Mouse (Mus musculus) gastrocnemius, adult 8-10 months (tissue): Measurements from ENCODE around the gene Pak7. TPM values are rescaled to one million over a fixed set of nuclear protein-coding genes. Genes with fewer than 3 reads are reported as not detected.

Source experiments
- DNase-seq, 2 experiments: peaks; one replicate each; pipeline ENCODE4 v3.0.0; 2022; ENCODE audit warnings: low spot score in 2 of 2
- total RNA-seq, 4 experiments: library from RNA; stranded (reverse); gene quantifications; 2 replicates each; pipeline ENCODE4 v1.2.4; 2022

The Pak7 gene
- total RNA-seq, 4 experiments from 2014 or later: 0.07 to 0.15 TPM; not detected in 2

GRCm38 (mm10) chr2:136175030-136175429 lies 212.7 kb downstream of the Pak7 start:
- no peak for DNase-seq

- no peak for DNase-seq
Observed at GRCm38 (mm10) chr2:136150752-136151151, 237.0 kb downstream of the Pak7 start.

DNA sequence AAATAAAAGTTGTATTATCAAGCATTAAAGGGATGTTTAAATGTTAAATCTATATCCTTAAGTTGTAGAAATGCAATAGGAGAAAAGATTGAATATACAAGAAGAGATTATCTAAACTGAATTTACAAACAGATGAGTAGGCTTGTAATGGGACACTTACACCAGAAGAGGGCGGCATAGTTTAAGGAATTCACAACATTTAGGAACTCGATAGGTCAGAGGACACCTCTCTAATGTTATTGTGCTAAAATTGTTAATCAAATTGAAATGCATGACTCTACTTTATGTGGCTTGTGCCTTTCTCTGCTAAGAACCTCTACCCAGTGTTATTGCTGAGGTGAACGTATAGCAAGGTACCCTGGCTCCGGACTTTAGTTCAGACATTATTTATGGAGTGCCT lies 238.2 kb downstream of the Pak7 start:
- no peak for DNase-seq

DNA sequence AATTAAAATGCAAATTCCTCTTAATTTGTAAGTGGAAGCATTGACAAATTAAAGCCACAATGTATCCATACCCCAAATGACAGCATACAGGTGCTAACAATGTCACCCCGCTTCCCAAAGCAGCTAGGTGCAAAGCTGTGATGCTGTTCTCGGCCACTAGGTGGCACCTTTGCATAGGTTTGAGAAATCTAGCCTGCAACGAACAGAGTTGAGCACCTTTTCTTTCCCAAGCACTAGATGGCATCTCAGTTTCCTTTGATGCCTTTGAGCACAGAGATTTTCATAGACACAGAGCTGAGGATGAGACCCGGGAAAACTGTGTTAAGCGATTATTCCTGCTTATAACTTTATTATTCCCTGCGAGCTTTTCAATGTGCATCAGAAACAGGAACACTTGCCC lies 238.8 kb downstream of the Pak7 start:
- peak; percentile 4 to 21 for DNase-seq

DNA sequence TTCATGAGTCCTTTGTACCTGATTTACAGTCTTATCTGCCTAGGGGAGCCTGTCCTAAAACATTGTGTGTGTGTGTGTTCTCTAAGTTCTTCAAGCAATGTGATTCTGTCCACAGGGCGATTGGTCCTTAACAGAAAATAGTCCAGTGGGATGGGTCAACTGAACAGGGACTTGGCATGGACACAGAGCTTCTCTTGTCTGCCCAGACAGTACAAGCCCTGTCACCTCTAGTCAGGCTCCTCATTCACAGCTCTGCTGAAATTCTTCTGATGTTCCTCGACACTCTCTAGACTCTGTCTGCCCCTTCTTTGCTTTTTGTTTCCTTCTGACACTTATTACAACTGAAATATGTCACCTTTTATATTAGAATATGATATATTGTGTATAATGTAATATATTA lies 247.0 kb downstream of the Pak7 start:
- no peak for DNase-seq

DNA sequence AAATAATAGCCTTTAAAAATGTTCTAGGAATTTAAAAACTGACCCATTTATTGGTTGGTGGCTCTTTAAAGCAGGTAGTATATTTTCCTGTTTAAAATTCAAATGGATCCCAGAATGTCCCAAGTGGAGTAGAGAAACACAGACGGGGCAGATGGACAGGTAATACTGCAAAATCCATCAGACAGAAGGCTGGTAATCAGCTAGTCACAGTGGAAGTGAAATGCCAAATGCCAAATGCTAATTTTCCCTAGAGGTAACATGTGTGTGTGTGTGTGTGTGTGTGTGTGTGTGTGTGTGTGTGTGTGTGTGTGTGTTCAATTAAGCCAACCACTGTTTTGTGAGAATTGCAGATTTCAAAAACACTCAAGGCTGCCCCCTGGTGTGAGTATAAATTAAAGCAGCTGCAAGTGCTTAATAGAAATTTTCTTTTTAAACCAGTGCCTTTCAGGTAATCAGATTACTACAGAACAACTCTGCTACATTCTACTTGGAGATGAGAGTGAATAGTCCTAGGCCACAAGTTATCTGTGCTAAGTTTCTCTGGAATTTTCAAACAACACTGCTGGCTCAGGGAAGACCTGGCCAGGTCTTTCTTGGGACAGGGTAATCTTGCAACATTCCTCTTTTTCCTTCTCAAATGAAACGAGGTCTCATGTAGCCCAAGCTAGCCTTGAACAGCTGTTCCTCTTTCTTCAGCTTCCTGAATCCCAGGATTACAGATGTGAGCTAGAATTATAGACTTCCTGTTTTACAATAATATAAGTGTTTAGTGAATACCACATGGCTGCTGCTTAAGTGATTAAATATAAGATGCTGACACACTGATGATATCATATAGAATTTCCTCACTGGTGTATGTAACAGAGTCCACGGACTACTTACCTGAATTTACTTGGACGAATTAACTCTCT lies 248.4 kb downstream of the Pak7 start:
- DNase-seq: no peak

DNA sequence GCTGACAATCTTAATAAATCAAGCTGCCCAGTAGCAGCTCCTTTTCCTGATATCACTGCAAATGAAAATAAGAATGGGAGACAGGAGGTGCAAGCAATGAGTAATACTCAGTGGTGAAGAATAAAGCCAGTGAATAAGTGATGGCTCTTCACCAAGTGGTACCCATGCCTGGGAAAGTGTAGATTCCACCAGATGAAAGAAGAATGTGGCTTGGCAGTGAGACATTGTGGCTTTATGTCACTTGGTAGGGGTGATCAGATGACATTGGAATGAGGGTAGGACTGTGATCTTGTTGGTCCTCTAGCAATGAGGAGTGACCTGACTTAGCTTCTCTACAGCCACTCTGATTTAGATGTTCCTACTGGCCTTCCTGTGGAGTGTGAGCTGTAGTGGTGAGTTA lies 249.3 kb downstream of the Pak7 start:
- DNase-seq: no peak

DNA sequence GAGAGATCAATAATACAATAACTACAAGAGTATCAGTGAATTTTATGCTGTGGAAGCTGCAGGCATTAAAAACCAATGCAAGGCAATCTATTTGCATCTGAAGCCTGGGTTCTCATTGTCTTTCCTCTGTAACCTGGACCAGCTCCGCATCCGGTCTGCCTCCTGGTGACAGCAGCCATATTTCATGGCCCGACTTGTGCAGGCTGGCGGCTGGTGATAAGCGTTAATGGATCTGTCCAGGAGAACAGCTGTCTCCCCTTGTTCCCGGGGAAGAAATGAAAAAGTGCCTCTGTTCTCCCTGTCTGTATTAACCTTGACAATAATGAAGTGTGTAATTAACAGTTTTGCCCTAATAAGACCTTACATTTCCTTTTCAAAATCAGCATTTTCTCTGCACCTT lies 265.9 kb downstream of the Pak7 start:
- no peak for DNase-seq

DNA sequence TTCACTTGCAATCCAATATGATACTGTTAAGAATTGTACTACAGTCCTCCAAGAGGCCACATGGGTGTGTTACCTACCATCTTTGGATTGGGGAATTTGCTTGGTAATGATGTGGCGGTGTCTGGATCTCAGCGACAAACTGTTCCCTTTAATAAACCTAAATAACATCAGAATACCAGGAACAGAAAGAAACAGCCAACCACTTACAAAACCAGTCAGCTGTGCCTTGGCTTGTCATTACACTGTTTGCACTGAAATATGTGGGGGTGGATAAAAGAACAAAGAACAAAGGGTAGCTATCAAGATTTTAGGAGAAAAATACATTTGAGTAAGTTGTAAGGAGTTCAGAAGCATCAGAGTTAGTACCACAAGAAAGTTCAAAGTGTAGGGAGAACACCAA lies 269.8 kb downstream of the Pak7 start:
- no peak for DNase-seq

DNA sequence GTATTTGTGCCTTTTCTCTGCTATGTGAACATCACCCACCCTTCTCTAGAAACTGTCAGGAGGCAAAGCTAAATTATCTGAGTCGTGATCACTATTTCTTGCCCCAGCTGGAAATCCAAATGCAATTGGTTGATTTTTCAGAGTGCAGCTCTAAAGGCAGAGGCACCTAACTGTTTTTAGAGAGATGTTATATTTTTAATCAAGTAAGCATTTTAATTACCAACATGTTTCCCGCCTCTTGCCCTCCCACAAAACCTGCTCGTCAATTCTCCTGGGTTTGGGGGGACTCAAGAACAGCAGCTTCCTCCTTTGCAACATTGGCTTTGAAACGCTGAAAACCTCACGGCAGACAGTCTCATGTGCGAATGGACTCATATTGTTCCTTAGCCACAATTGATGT lies 274.4 kb downstream of the Pak7 start:
- DNase-seq: no peak

- DNase-seq: no peak
Observed at GRCm38 (mm10) chr2:136109038-136109363, 278.8 kb downstream of the Pak7 start.

GRCm38 (mm10) chr2:136108124-136109037 lies 279.4 kb downstream of the Pak7 start:
- DNase-seq: no peak

- DNase-seq: no peak
Observed at GRCm38 (mm10) chr2:136107597-136107996, 280.2 kb downstream of the Pak7 start.

DNA sequence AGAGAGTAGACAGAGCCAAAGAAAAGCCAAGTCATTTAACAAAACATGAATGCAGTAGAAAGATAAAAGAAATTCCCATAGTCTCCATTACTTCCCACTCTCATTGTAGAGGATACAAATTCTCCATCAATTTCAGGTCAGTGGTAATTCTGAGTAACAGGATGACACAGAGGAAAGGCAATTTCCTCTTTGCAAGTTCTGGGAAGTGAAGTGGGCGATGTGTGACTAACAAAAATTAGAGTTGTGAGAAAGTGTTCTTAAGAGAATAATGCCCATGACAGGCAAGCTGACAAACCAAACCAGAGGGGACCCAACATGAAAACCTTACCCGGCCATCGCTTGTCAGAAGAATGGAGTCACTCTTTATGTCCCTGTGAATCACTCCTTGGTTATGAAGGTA lies 290.6 kb downstream of the Pak7 start:
- no peak for DNase-seq

GRCm38 (mm10) chr2:136095978-136096377 lies 291.8 kb downstream of the Pak7 start:
- no peak for DNase-seq

DNA sequence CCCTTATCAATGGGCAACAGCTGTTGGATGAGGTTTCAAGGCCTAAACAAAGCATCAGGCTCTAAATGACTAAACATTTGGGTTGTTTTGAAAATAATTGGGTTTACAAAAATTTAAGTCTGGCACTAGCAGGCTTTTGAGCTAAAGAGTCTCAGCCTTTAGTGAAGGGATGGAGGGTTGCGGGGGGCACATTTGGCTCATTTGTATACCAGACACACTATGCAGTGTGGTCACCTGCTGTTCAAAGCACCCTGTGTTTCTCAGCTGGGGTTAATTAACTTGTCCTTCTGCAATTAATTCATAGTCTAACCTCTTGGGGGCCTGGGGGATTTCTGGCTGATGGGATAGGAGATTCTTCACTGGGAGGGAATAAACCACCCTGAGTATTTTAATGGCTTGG lies 323.4 kb downstream of the Pak7 start:
- DNase-seq: no peak

DNA sequence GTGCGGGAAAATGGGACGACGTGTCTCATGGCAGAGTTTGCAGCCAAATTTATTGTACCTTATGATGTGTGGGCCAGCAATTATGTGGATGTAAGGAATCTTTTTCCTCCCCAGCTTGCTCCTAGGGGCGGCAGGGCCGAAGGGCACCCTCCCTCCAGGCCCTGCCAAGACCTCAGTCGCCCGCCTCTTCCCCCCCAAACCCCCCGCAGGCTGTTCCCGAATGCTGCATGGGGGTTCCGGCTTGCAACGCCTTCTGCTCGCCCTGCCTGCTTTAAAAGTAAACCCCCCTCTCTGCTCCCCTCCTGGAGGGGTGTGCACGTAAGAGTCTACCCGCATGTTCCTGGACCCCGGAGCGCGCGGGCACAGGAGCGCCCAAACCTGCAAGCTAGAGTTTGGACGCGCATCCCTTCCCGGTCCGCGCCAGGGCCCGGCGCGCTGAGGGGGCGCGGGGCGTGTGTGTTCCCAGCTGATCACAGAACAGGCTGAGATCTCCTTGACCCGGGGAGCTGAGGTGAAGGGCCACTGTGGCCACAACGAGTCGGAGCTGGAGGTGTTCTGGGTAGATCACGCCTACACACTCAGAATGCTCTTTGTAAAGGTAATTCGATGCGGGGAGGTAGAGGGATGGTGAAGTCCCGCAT lies 328.6 kb downstream of the Pak7 start:
- DNase-seq: no peak

DNA sequence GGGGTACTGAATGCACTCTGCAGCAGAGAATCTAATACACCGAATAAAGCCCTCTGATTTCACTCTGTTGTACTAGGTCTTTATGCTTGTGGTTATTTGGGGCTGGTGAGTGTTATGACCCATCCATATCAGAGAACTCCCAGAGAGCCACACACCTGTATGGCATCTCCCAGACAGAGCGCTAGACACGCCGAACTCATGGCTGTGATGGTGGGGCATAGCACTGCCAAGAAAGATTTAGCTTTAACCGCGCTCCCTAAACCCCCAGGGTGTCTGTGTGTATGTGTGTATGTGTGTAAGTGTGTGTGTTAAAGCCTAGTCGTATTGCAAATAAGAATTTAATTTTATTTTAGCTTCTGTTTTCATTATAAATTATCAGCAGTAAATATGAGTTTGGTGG lies 329.4 kb downstream of the Pak7 start:
- DNase-seq: no peak

GRCm38 (mm10) chr2:136057861-136058331 lies 329.9 kb downstream of the Pak7 start:
- no peak for DNase-seq

- DNase-seq: no peak
Observed at GRCm38 (mm10) chr2:136051688-136052289, 336.0 kb downstream of the Pak7 start, which contains the start of gene Lamp5. Lamp5 (plus strand) TSS chr2:136052239.
